Mouse (Mus musculus): ENCODE measurements around the gene Lipn. TPM values are rescaled to one million over a fixed set of nuclear protein-coding genes. Genes with fewer than 3 reads are reported as not detected.
A peak's percentile ranks its signal among the peaks of the same experiment; 100 is the strongest.

Lipn gene
- not detected in 2 replicates for total RNA-seq (2014; rRNA removed)
- not detected in 2 replicates for polyA plus RNA-seq (2012; rRNA removed)

DNA sequence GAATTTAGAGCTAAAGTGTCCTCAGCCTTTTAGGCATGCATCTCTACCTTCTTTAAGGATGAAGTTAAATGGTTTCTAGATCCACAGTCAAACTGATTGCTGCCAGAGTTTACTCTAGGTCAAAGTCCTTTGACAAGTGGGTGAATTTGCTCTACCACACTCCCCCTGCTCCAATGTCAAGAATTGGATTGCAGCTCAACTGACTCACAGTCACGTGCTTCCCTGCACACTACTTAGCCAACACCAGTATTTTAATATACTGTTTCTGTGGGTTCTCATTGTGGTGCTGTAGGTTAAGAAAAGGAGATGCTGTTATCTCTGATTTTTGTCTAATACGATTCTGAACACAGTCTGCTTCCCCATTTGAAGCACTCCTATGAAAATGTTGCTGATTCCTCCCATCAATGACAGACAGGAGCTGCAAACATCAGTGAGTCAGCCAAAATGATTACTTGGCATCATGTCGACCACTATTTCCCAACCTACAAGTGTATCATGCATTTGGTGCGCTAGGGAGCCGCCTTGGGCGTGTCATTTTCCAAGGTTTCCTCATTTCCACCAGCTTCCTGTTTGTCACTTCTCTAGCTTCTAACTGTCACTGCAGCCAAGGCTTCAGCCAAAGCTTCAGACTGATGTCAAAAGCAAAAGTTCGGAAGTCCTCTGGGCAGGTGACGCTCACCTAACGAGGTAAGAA, at the start of gene Lipn:
Lipn (plus strand) TSS at position 580 of the 694 bp plus-strand sequence.
- Histone ChIP-seq H3K27ac (replicated peaks; ENCODE audit: insufficient read depth, low read depth, low read length) (no peak within 1 kb of the TSS), H3K4me1 (ENCODE audit: control insufficient read depth, insufficient read depth, low read length) (no peaks in the 10 kb centered on the region), H3K4me3 (ENCODE audit: insufficient read depth, low read depth, low read length) (no peak within 1 kb of the TSS), H3K27me3 (ENCODE audit: control insufficient read depth, insufficient read depth, low read length) (no peaks in the 10 kb centered on the region), H3K79me2 (ENCODE audit: control insufficient read depth, insufficient read depth, low read length) (no peaks in the 10 kb centered on the region), H3K9ac (ENCODE audit: low read depth, low read length) (no peak within 1 kb of the TSS), H3K36me3 (ENCODE audit: control insufficient read depth, insufficient read depth, low read length) (no peaks in the 10 kb centered on the region)
- WGBS: 73% methylated on average over 9 of the region's 9 CpGs
- DNase-seq (ENCODE audit: extremely low read depth, low read depth, low spot score): no peak
- TF ChIP-seq CTCF (IDR thresholded peaks at IDR 0.05; ENCODE audit: low read depth, low read length) (no peak), POLR2A (IDR thresholded peaks at IDR 0.05; ENCODE audit: extremely low read depth, insufficient read depth, low read length) (no peak)

DNA sequence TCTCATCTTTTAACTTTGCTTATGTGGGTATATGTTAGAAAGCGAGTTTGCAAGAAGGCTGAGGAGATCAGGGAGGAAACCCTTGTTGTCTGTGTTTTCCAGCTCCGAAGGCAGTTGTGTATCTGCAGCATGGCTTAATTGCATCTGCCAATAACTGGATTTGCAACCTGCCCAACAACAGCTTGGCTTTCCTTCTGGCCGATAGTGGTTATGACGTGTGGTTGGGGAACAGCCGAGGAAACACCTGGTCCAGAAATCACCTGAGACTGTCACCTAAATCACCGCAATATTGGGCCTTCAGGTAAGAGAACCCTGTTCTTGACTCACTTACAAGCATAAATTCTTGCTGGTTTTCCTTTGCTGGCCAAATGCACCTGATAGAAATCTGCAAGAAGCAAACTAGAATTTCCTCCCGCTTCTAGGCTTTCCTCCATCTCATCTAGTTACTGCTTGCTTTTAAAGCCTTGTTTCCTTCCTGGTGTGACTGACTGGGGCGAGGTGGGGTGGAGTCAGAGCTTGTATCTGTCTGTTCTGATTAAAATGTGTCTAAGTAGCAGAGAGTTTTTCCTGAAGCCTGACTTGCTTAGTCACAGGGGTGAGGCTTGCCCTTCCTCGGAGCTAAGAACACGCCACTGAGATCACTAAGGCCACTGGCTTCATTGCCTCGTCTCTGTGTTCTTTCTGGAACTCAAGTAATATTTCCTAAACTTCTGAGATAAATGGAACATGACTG, 45.6 kb upstream of the Lipn start:
- no peaks in the 10 kb centered on the region for H3K27me3 ChIP-seq (ENCODE audit: control insufficient read depth, insufficient read depth, low read length)
- H3K4me3 ChIP-seq (ENCODE audit: insufficient read depth, low read depth, low read length): no peak overlapping the region
- 73% methylated on average over 11 of the region's 11 CpGs for WGBS
- H3K27ac ChIP-seq (replicated peaks; ENCODE audit: insufficient read depth, low read depth, low read length): no peak overlapping the region
- H3K4me1 ChIP-seq (ENCODE audit: control insufficient read depth, insufficient read depth, low read length): no peaks in the 10 kb centered on the region
- H3K9ac ChIP-seq (ENCODE audit: low read depth, low read length): no peak overlapping the region
- TF ChIP-seq POLR2A (IDR thresholded peaks at IDR 0.05; ENCODE audit: extremely low read depth, insufficient read depth, low read length): no peak
- TF ChIP-seq CTCF (IDR thresholded peaks at IDR 0.05; ENCODE audit: low read depth, low read length): no peak
- no peaks in the 10 kb centered on the region for H3K79me2 ChIP-seq (ENCODE audit: control insufficient read depth, insufficient read depth, low read length)
- no peaks in the 10 kb centered on the region for H3K36me3 ChIP-seq (ENCODE audit: control insufficient read depth, insufficient read depth, low read length)
- no peak for DNase-seq (ENCODE audit: extremely low read depth, low read depth, low spot score)

DNA sequence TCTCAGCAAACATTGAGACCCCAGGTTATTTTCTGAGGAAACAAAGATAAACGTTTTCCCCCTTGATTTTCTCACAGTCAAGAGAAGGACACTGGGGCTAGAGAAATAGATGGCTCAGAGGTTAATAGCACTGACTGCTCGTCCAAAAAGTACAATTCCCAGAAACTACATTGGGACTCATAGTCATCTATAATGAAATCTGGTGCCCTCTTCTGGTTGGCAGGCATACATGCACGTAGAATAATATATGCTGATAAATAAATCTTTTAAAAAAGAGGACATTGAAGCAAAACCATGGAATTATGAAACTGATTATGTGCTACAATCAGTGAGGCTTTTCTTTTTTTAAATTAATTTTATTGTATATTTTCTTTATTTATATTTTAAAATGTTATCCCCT, 44.4 kb upstream of the Lipn start:
- H3K27me3 ChIP-seq (ENCODE audit: control insufficient read depth, insufficient read depth, low read length): no peaks in the 10 kb centered on the region
- H3K4me1 ChIP-seq (ENCODE audit: control insufficient read depth, insufficient read depth, low read length): no peaks in the 10 kb centered on the region
- H3K9ac ChIP-seq (ENCODE audit: low read depth, low read length): no peak overlapping the region
- H3K27ac ChIP-seq (replicated peaks; ENCODE audit: insufficient read depth, low read depth, low read length): no peak overlapping the region
- TF ChIP-seq POLR2A (IDR thresholded peaks at IDR 0.05; ENCODE audit: extremely low read depth, insufficient read depth, low read length) (no peak), CTCF (IDR thresholded peaks at IDR 0.05; ENCODE audit: low read depth, low read length) (peak; percentile 37; the same call in 1 of the 2 replicates)
- 29% methylated on average over 3 of the region's 3 CpGs for WGBS
- no peaks in the 10 kb centered on the region for H3K79me2 ChIP-seq (ENCODE audit: control insufficient read depth, insufficient read depth, low read length)
- H3K36me3 ChIP-seq (ENCODE audit: control insufficient read depth, insufficient read depth, low read length): no peaks in the 10 kb centered on the region
- peak; percentile 19 for DNase-seq (ENCODE audit: extremely low read depth, low read depth, low spot score)
- H3K4me3 ChIP-seq (ENCODE audit: insufficient read depth, low read depth, low read length): no peak overlapping the region

DNA sequence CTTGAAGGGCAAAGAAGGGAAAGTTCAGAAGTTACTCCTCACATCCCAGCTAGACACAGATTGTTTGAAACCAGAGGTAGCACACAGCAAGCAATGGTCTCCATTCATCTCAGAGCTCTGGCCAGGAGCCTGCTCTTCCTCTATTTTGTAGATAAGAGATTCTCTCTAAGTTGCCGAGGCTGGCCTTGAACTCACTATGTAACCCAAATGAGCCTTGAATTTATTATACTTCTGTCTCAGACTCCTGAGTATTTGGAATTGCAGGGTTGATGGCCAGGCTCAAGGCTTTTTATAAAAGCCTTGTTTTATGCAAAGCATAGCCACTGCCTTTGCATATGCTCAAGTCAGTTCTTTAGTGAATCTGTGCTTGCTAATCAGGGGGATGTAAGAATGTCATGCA, 27.4 kb upstream of the Lipn start:
- Histone ChIP-seq H3K27me3 (ENCODE audit: control insufficient read depth, insufficient read depth, low read length) (no peaks in the 10 kb centered on the region), H3K27ac (replicated peaks; ENCODE audit: insufficient read depth, low read depth, low read length) (no peak overlapping the region), H3K79me2 (ENCODE audit: control insufficient read depth, insufficient read depth, low read length) (no peaks in the 10 kb centered on the region), H3K9ac (ENCODE audit: low read depth, low read length) (no peak overlapping the region), H3K4me3 (ENCODE audit: insufficient read depth, low read depth, low read length) (no peak overlapping the region), H3K36me3 (ENCODE audit: control insufficient read depth, insufficient read depth, low read length) (no peaks in the 10 kb centered on the region), H3K4me1 (ENCODE audit: control insufficient read depth, insufficient read depth, low read length) (no peaks in the 10 kb centered on the region)
- no peak for DNase-seq (ENCODE audit: extremely low read depth, low read depth, low spot score)
- TF ChIP-seq POLR2A (IDR thresholded peaks at IDR 0.05; ENCODE audit: extremely low read depth, insufficient read depth, low read length) (no peak), CTCF (IDR thresholded peaks at IDR 0.05; ENCODE audit: low read depth, low read length) (no peak)
- 72% methylated on average over 1 of the region's 1 CpGs for WGBS

DNA sequence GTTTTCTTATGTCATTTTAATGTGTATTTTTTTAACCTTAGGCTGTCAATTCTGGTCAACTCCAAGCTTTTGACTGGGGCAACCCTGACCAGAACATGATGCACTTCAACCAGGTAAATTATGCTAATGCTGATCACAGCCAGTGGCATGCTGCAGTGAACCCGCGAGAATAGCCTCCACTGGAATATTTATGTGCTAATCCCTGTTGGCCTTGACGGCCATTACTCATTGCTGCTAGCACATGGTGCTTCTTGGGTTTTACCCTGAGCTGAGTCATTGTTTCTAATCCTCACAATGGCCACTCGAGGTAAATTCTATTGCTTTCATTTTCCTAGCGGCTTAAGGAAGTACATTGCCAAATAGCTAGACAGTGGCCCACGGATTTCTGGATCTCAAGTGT, 24.1 kb upstream of the Lipn start:
- Histone ChIP-seq H3K4me1 (ENCODE audit: control insufficient read depth, insufficient read depth, low read length) (no peaks in the 10 kb centered on the region), H3K4me3 (ENCODE audit: insufficient read depth, low read depth, low read length) (no peak overlapping the region), H3K27ac (replicated peaks; ENCODE audit: insufficient read depth, low read depth, low read length) (no peak overlapping the region), H3K27me3 (ENCODE audit: control insufficient read depth, insufficient read depth, low read length) (no peaks in the 10 kb centered on the region), H3K9ac (ENCODE audit: low read depth, low read length) (no peak overlapping the region), H3K79me2 (ENCODE audit: control insufficient read depth, insufficient read depth, low read length) (no peaks in the 10 kb centered on the region), H3K36me3 (ENCODE audit: control insufficient read depth, insufficient read depth, low read length) (no peaks in the 10 kb centered on the region)
- DNase-seq (ENCODE audit: extremely low read depth, low read depth, low spot score): no peak
- 84% methylated on average over 6 of the region's 6 CpGs for WGBS
- TF ChIP-seq CTCF (IDR thresholded peaks at IDR 0.05; ENCODE audit: low read depth, low read length): no peak
- TF ChIP-seq POLR2A (IDR thresholded peaks at IDR 0.05; ENCODE audit: extremely low read depth, insufficient read depth, low read length): no peak

Measured in liver, adult 2 months (tissue).